Mouse (Mus musculus): Measurements from ENCODE around the gene Crcp.

Crcp gene

DNA sequence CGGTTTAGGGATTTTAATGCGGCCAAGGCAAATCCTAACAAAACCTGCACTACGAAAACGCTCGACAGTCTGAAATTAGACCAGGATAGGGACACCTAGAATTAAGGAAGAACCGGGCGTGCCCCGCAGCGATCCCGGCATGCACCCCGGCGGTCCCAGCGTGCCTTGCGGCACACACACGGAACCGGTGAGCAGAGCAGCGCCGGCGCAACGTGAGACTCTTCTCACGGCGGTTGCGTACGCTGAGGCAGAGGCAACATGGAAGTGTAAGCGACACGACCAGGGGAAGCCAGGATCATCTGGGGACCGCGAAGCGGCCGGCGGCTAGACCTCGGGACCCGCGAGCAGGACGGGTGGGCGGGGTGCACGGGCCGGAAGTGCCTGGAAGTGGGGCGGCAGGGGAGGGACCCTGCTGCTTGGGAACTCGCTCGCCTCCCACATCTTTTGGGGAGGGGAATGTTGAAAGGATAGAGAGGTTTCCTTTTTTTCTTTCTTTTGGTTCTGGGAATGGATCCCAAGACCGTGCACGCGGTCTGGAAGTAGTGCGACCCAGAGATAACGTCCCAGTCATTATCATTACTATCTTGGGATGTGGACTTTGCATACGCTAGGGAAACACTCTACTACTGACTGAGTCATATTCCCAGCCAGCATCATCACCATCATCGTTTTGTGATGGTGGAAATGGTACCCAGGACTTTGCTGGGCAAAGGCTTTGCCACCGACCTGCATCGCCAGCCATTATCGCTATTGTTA, at the start of gene Crcp, which contains the start of gene Asl:
Gene Crcp, plus strand, starts transcription at position 149 of the 756 bp plus-strand sequence.
Gene Asl, minus strand, starts transcription at position 106 of the 756 bp plus-strand sequence.
- DNase-seq (ENCODE audit: extremely low spot score, low read depth, low spot score), result no peak

- DNase-seq (ENCODE audit: extremely low spot score, low read depth, low spot score), result no peak
Measured at GRCm38 (mm10) chr5:129980216-129980615, 48.9 kb upstream of the Crcp start.

GRCm38 (mm10) chr5:129989376-129989775, 39.7 kb upstream of the Crcp start:
- no peak for DNase-seq (ENCODE audit: extremely low spot score, low read depth, low spot score)

GRCm38 (mm10) chr5:129991898-129992297, 37.2 kb upstream of the Crcp start:
- no peak for DNase-seq (ENCODE audit: extremely low spot score, low read depth, low spot score)

DNA sequence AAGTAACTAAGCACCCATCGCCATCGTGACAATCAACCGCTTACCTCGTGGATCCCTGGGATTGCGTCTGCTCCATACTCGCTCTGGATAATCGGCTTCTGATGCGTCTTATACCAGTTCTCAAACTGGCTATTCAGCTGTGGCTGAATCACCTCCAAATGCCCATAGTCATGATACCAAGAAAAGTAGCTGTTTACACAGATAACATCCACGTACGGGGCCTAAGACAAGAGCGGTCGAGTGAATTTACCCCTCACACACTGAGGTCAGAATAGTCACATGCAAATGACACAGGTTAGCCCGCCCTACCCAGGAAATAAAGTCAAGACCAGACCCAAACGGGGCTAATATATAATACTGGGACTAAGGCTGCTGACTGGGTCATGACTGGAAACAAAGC, 35.7 kb upstream of the Crcp start:
- no peak for DNase-seq (ENCODE audit: extremely low spot score, low read depth, low spot score)

- DNase-seq (ENCODE audit: extremely low spot score, low read depth, low spot score), result no peak
Measured at GRCm38 (mm10) chr5:129994989-129995388, 34.1 kb upstream of the Crcp start.

- no peak for DNase-seq (ENCODE audit: extremely low spot score, low read depth, low spot score)
Measured at GRCm38 (mm10) chr5:129997700-129998099, 31.4 kb upstream of the Crcp start.

- DNase-seq (ENCODE audit: extremely low spot score, low read depth, low spot score), result no peak
Measured at GRCm38 (mm10) chr5:129999097-129999496, 30.0 kb upstream of the Crcp start.

- no peak for DNase-seq (ENCODE audit: extremely low spot score, low read depth, low spot score)
Measured at GRCm38 (mm10) chr5:130000735-130001134, 28.4 kb upstream of the Crcp start.

DNA sequence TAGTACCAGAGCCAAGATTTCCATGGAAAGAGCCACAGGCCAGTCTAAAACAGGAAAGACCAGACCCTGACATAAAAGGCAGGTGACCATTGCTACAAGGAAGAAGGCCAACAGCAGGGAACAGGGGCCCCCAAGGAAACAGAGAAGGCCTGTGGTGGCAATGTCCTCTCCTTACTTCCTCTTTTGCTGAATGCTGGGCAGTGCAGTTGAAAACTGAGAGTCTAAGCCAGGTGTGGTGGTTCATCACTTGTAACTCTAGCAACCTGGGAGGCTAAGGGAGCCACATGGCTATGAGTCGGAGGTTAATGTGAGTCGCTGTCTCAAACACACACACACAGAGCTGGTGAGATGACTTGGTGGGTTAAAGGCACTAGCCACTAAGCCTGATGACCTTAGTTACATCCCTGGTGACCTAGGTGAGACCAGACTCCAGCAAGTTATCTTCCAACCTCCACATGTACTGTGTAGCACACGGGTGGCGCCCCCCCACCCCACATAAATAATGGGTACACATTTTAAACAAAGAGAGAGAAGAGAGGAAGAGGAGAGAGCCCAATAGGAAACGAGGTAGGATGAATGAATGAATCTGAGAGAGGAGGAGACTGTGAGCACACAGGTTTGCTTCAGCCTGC, 27.6 kb upstream of the Crcp start:
- DNase-seq (ENCODE audit: extremely low spot score, low read depth, low spot score), result no peak

GRCm38 (mm10) chr5:130002301-130003146, 26.6 kb upstream of the Crcp start, which contains the start of gene Gusb:
TSS of gene Gusb (minus strand) at chr5:130003049.
- DNase-seq (ENCODE audit: extremely low spot score, low read depth, low spot score), result no peak

- DNase-seq (ENCODE audit: extremely low spot score, low read depth, low spot score), result no peak
Measured at GRCm38 (mm10) chr5:130003229-130003628, 25.9 kb upstream of the Crcp start.

GRCm38 (mm10) chr5:130007344-130007743, 21.7 kb upstream of the Crcp start:
- DNase-seq (ENCODE audit: extremely low spot score, low read depth, low spot score), result no peak

DNA sequence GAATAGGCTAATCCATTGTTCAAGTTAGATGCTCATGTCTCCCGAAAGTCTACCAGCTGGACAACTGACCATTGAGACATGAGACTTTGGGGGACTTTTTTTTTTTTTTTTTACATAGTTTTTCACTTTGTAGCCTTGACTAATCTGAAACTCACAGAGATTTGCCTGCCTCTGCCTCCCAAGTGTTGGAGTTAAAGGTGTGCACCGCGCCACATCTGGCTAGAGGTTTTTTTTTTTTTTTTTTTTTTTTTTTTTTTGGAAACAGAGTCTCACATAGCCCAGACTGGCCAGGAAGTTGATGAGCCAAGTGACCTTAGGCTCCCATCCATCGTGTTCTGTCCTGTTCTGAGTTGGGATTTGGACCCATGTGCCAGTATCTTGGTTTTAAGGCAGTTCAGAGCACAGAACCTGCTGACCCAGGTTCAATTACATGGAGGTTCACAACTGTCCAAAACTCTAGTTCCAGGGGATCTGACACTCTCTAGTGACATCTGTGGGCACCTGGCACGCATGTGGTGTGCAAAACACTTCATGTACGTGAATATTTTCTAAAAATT, 21.0 kb upstream of the Crcp start:
- DNase-seq (ENCODE audit: extremely low spot score, low read depth, low spot score), result no peak

DNA sequence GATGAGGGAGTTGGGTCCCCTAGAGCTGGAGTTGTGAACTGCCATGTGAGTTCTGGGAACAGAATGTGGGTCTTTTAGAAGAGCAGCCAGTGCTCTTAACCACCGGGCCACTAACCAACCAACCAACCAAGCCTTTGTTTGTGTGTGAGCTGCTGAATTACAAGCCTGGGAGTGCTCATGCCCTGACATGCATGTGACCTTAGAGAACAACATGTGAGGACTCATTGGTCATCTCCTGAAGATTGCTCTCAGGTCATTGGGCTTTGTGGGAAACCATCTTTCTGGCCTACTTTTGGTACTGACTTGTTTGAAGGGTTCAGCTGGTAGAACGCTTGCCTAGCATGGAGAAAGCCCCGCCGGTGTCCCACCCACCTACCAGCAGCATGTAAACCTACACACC, 19.3 kb upstream of the Crcp start:
- no peak for DNase-seq (ENCODE audit: extremely low spot score, low read depth, low spot score)

- no peak for DNase-seq (ENCODE audit: extremely low spot score, low read depth, low spot score)
Measured at GRCm38 (mm10) chr5:130010961-130011360, 18.1 kb upstream of the Crcp start.

DNA sequence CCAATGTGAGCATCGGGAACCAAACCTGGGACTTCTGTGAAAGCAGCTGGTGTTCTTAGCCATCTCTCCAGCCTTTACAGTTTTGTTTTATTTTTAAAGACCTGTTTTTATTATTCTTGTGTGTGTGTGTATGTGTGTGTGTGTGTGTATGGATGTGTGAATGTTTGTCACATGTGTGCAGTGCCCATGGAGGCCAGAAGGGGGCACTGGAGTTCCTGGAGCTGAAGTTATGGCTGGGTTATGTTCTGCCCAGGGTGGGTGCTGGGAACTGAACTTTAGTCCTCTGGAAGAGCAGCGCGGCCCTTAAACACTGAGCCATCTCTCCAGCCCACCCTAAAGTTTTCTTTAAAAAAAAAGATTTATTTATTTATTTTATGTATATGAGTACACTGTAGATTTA, 14.0 kb upstream of the Crcp start:
- DNase-seq (ENCODE audit: extremely low spot score, low read depth, low spot score), result no peak

DNA sequence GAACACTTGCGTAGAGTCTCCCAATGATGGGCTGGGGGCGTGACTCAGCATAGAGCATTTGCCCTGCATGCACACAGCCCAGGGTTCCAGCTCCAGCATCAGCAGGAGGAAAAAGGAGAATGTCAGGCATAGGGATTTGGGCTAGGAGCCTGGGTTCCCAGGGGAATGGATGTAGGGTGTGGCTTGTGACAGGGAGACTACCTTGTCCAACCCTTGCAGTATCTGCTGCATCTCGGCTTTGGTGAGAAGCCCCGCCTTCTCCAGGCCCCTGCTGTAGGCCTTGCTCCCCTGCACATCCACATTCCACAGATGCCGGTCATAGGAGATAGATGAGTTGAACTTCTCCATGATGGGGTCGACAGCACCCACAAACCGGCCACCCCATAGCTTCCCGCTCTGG, 9.6 kb upstream of the Crcp start:
- DNase-seq (ENCODE audit: extremely low spot score, low read depth, low spot score), result no peak

GRCm38 (mm10) chr5:130021361-130021966, 7.6 kb upstream of the Crcp start:
- no peak for DNase-seq (ENCODE audit: extremely low spot score, low read depth, low spot score)

GRCm38 (mm10) chr5:130022366-130022765, 6.7 kb upstream of the Crcp start:
- DNase-seq (ENCODE audit: extremely low spot score, low read depth, low spot score), result no peak
